Mouse (Mus musculus) liver, adult 2 months (tissue): ENCODE data around the gene Shq1.

Source experiments
- CTCF ChIP-seq: fragments of 200-500 bp; IDR thresholded peaks from 2 replicates; pipeline ENCODE4 v1.5.1; 2011; ENCODE audit warnings: low read depth, low read length, control low read depth
- POLR2A ChIP-seq: fragments of 200-500 bp; IDR thresholded peaks from 2 replicates; pipeline ENCODE4 v1.6.1; 2011; ENCODE audit warnings: low read length, control low read depth; ENCODE audit not compliant: insufficient read depth; ENCODE audit errors: extremely low read depth

DNA sequence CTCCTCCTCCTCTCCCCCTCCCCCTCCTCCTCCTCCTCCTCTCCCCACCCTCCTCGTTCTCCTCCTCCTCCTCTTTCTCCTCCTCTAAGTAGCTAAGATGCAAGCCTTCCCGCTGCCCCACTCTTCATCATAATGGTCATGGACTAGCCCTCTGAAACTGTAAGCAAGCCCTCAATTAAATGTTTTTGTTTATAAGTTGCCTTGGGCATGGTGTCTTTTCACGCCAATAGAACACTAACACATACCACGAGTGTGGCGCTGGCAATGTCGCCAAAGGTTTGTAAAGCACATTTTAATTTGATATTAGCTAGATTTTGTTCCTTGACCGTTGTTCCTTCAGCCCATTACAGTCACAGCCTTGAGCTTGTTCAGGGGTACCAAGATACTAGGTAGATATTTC is 5.5 kb upstream of the Shq1 start:
- TF ChIP-seq POLR2A (no peak), CTCF (no peak)
